Mouse (Mus musculus) MN1 (cell line): ENCODE measurements around the gene Hoxc5.
A peak's percentile ranks its signal among the peaks of the same experiment; 100 is the strongest.

Source experiments
- DNase-seq: peaks from one replicate; pipeline ENCODE4 v3.0.0-alpha.2; 2016; ENCODE audit warnings: low spot score

The Hoxc5 gene

GRCm38 (mm10) chr15:102990461-102991397 is 23.5 kb downstream of the Hoxc5 start, which contains the start of gene Hoxc8:
TSS of gene Hoxc8 (plus strand) at chr15:102990607.
- no peak for DNase-seq

- no peak for DNase-seq
Observed at GRCm38 (mm10) chr15:102991782-102992181, 24.5 kb downstream of the Hoxc5 start.

- no peak for DNase-seq
Observed at GRCm38 (mm10) chr15:102992206-102992605, 25.0 kb downstream of the Hoxc5 start.

- no peak for DNase-seq
Observed at GRCm38 (mm10) chr15:102992863-102993262, 25.6 kb downstream of the Hoxc5 start.

GRCm38 (mm10) chr15:102996548-102996947 is 29.3 kb downstream of the Hoxc5 start:
- DNase-seq, result no peak

GRCm38 (mm10) chr15:102997431-102997830 is 30.2 kb downstream of the Hoxc5 start:
- no peak for DNase-seq

- peak; percentile 79 for DNase-seq
Observed at GRCm38 (mm10) chr15:102997939-102998355, 30.7 kb downstream of the Hoxc5 start, which contains the start of gene Hoxc6. TSS of gene Hoxc6 (plus strand) at chr15:102998257.

- DNase-seq, result peak; percentile 79
Observed at GRCm38 (mm10) chr15:102998608-102999182, 31.5 kb downstream of the Hoxc5 start.

GRCm38 (mm10) chr15:102999183-102999831 is 32.1 kb downstream of the Hoxc5 start:
- DNase-seq, result peak; percentile 98

GRCm38 (mm10) chr15:102999955-103000354 is 32.7 kb downstream of the Hoxc5 start:
- peak; percentile 78 for DNase-seq

- DNase-seq, result peak; percentile 69
Observed at GRCm38 (mm10) chr15:103000501-103000901, 33.3 kb downstream of the Hoxc5 start.

- DNase-seq, result peak; percentile 54
Observed at GRCm38 (mm10) chr15:103001370-103001769, 34.1 kb downstream of the Hoxc5 start.

GRCm38 (mm10) chr15:103002156-103002555 is 34.9 kb downstream of the Hoxc5 start:
- peak; percentile 84 for DNase-seq

GRCm38 (mm10) chr15:103002821-103003448 is 35.7 kb downstream of the Hoxc5 start:
- no peak for DNase-seq

- peak; percentile 69 for DNase-seq
Observed at GRCm38 (mm10) chr15:103005308-103005707, 38.1 kb downstream of the Hoxc5 start.

GRCm38 (mm10) chr15:103005797-103006196 is 38.6 kb downstream of the Hoxc5 start:
- peak; percentile 38 for DNase-seq

- no peak for DNase-seq
Observed at GRCm38 (mm10) chr15:103006326-103006725, 39.1 kb downstream of the Hoxc5 start.

GRCm38 (mm10) chr15:103009265-103010111 is 42.2 kb downstream of the Hoxc5 start:
- no peak for DNase-seq

GRCm38 (mm10) chr15:103010112-103010846 is 43.0 kb downstream of the Hoxc5 start:
- DNase-seq, result no peak

- no peak for DNase-seq
Observed at GRCm38 (mm10) chr15:103010847-103011555, 43.8 kb downstream of the Hoxc5 start.
